9 mouse cellular contexts compared by ENCODE assay signal in genomic region chr17:45565103-45565502, GRCm38 (mm10). TPM values are rescaled to one million over a fixed set of nuclear protein-coding genes. Genes with fewer than 3 reads are reported as not detected.
A peak's percentile ranks its signal among the peaks of the same experiment; 100 is the strongest.
DNase-seq lines count a peak whose midpoint lies in the region; ATAC-seq and TF ChIP-seq lines count a peak whose summit lies in the region.
"Had no signal": no experiment of that assay in that cellular context is flagged by ENCODE, and none has a peak within 500 bp of the region (broad histone marks: within the 10 kb centered on the region; RNA-seq: fewer than 3 reads in every experiment).

No protein-coding gene starts in this region.

- peaks cover 68% of the 10 kb centered on the region for H3K4me1 ChIP-seq in E14TG2a.4 (replicated peaks; ENCODE audit: low read depth, low read length)
- H3K4me1 ChIP-seq in hindbrain, embryonic 11.5 days (replicated peaks; ENCODE audit: control insufficient read depth, insufficient read depth, low read length), result peaks cover 3% of the 10 kb centered on the region; the same call in 1 of the 2 replicates
- H3K4me1 ChIP-seq in lung, postnatal 0 days (ENCODE audit: insufficient read depth, low read depth, low read length), result peaks cover 8% of the 10 kb centered on the region; the same call in 1 of the 2 replicates

- no peak for TF ChIP-seq EP300 in lung, postnatal 0 days (IDR thresholded peaks at IDR 0.05)

- H3K4me3 ChIP-seq in C2C12 (ENCODE audit: insufficient read depth, poor library complexity, severe bottlenecking) (peak overlapping the region; percentile 69), E14TG2a.4 (replicated peaks; ENCODE audit: low read length) (peak overlapping the region; percentile 98), macrophage (ENCODE audit: inconsistent target) (peak overlapping the region; percentile 73; the same call in 1 of the 2 replicates)
- peak overlapping the region; percentile 68 for H3K4me3 ChIP-seq in hindbrain, embryonic 11.5 days (ENCODE audit: low read depth, low read length)
- no peak overlapping the region for H3K4me3 ChIP-seq in lung, postnatal 0 days (ENCODE audit: low read depth, low read length)

- H3K27ac ChIP-seq in hindbrain, embryonic 11.5 days (ENCODE audit: low read depth, low read length), result no peak overlapping the region; the same call in 1 of the 2 replicates
- H3K27ac ChIP-seq in macrophage, result 0 out of 2 replicates have a peak overlapping the region, but pooled peaks have one; percentile 34
- no peak overlapping the region for H3K27ac ChIP-seq in lung, postnatal 0 days (ENCODE audit: low read length)

- no peak for TF ChIP-seq CTCF in C2C12 (IDR thresholded peaks at IDR 0.05; ENCODE audit: control insufficient read depth, insufficient read depth, insufficient read length)
- no peak for TF ChIP-seq CTCF in E14TG2a.4 (conservative IDR thresholded peaks at IDR 0.05; ENCODE audit: low read length)
- no peak for TF ChIP-seq CTCF in lung, postnatal 0 days (IDR thresholded peaks at IDR 0.05)

- peak overlapping the region; percentile 83 for H3K4me2 ChIP-seq in hindbrain, embryonic 11.5 days (replicated peaks; ENCODE audit: low read depth, low read length)
- H3K4me2 ChIP-seq in lung, postnatal 0 days (replicated peaks; ENCODE audit: low read depth, low read length), result no peak overlapping the region

- H3K79me2 ChIP-seq in C2C12 (ENCODE audit: control insufficient read depth, insufficient read depth) (peaks cover 39% of the 10 kb centered on the region), macrophage (ENCODE audit: inconsistent target) (peaks cover 24% of the 10 kb centered on the region)

- DNase-seq in hindbrain, embryonic 11.5 days (ENCODE audit: low spot score), result no peak
- no peak for DNase-seq in spleen, postnatal 10 days (ENCODE audit: low spot score in 2 of 2)
- DNase-seq in urinary bladder, postnatal 4 days (ENCODE audit: low spot score in 2 of 2), result no peak
- no peak for DNase-seq in lung, postnatal 0 days (ENCODE audit: low spot score)
- DNase-seq: lung, postnatal 14 days; thymus, postnatal 14 days had no signal

- H3K79me3 ChIP-seq in C2C12 (ENCODE audit: low read depth), result peaks cover 27% of the 10 kb centered on the region

- H3ac ChIP-seq in C2C12 (ENCODE audit: control insufficient read depth, insufficient read length, low read depth), result peak overlapping the region; percentile 88

- H3K36me3 ChIP-seq in C2C12 (ENCODE audit: control insufficient read depth, insufficient read depth) (peaks cover 50% of the 10 kb centered on the region), E14TG2a.4 (ENCODE audit: insufficient read depth, low read length) (peaks cover 64% of the 10 kb centered on the region), macrophage (ENCODE audit: inconsistent target) (peaks cover 49% of the 10 kb centered on the region)
- peaks cover 9% of the 10 kb centered on the region for H3K36me3 ChIP-seq in hindbrain, embryonic 11.5 days (ENCODE audit: control insufficient read depth, insufficient read depth, low read length)
- peaks cover 32% of the 10 kb centered on the region for H3K36me3 ChIP-seq in lung, postnatal 0 days (ENCODE audit: insufficient read depth, low read length)

- H3K27me3 ChIP-seq in C2C12 (ENCODE audit: control insufficient read depth, insufficient read depth, insufficient read length), result no peaks in the 10 kb centered on the region
- no peaks in the 10 kb centered on the region for H3K27me3 ChIP-seq in E14TG2a.4 (ENCODE audit: insufficient read depth, low read length)
- H3K27me3 ChIP-seq in hindbrain, embryonic 11.5 days (ENCODE audit: control insufficient read depth, insufficient read depth, low read length), result no peaks in the 10 kb centered on the region
- H3K27me3 ChIP-seq in lung, postnatal 0 days (replicated peaks; ENCODE audit: insufficient read depth, low read length), result no peaks in the 10 kb centered on the region

- peaks cover 24% of the 10 kb centered on the region; the same call in 1 of the 2 replicates for H3K9me3 ChIP-seq in E14TG2a.4 (ENCODE audit: low read length)
- no peaks in the 10 kb centered on the region for H3K9me3 ChIP-seq in hindbrain, embryonic 11.5 days (ENCODE audit: control insufficient read depth, low read length)
- no peaks in the 10 kb centered on the region for H3K9me3 ChIP-seq in lung, postnatal 0 days (ENCODE audit: low read length)

- WGBS in hindbrain, embryonic 11.5 days, result 94% methylated on average over 11 of the region's 11 CpGs
- WGBS in macrophage (ENCODE audit: missing documents), result 94% methylated on average over 11 of the region's 11 CpGs
- 93% methylated on average over 11 of the region's 11 CpGs for WGBS in lung, postnatal 0 days

- peak overlapping the region; percentile 78 for H3K9ac ChIP-seq in hindbrain, embryonic 11.5 days (ENCODE audit: low read depth, low read length)
- no peak overlapping the region; the same call in 1 of the 2 replicates for H3K9ac ChIP-seq in lung, postnatal 0 days (replicated peaks; ENCODE audit: low read depth)

- no peak for ATAC-seq in hindbrain, embryonic 11.5 days (ENCODE audit: low FRiP score)
- ATAC-seq in lung, postnatal 0 days, result no peak

TF ChIP-seq in C2C12, 6 proteins besides CTCF, POLR2A, EP300 and RAD21:
- TF ChIP-seq MYOD1 (IDR thresholded peaks at IDR 0.05; ENCODE audit: control insufficient read depth, insufficient read length, low read depth) (no peak), CEBPB (IDR thresholded peaks at IDR 0.05; ENCODE audit: low read depth) (no peak), USF1 (IDR thresholded peaks at IDR 0.05; ENCODE audit: low read depth) (no peak), FOSL1 (IDR thresholded peaks at IDR 0.05; ENCODE audit: insufficient read depth, low read length, poor library complexity, severe bottlenecking) (no peak), MYOG (IDR thresholded peaks at IDR 0.05; ENCODE audit: control insufficient read depth, extremely low read depth, insufficient read length) (no peak), MAX (IDR thresholded peaks at IDR 0.05) (no peak)

RNA-seq across cellular contexts. Expression of gene Slc35b2, which starts 1.4 kb away (rescaled TPM):
- polyA plus RNA-seq in C2C12 (2012; fragmentation: generic; extraction: Trizol), result 131 TPM
- 89.9 and 91.5 TPM in 2 replicates for polyA plus RNA-seq in hindbrain, embryonic 11.5 days (2014; fragmentation: Nextera tagmentation; extraction: Ambion mirVana)
- 100 to 1,000 TPM in 12 of 26 experiments, 10 to 100 TPM in 14; 21.2 to 410 (median 74.1) TPM for total RNA-seq in macrophage (2018; cell fraction: chromatin; rRNA removed)
- total RNA-seq in macrophage (2018; cell fraction: cytosol; rRNA removed), result 10 to 100 TPM; 41.0 to 71.6 (median 56.5) TPM
- total RNA-seq in macrophage (2018; cell fraction: nucleus; rRNA removed), result 100 to 1,000 TPM in 13 of 26 experiments, 10 to 100 TPM in 13; 49.8 to 383 (median 91.4) TPM
- polyA plus RNA-seq in macrophage (2018), result 41.2 to 72.8 TPM (median 58.2 TPM) in 3 replicates
- 84.8 and 85.1 TPM in 2 replicates for polyA plus RNA-seq in lung, postnatal 0 days (2015; fragmentation: Nextera tagmentation; extraction: Ambion mirVana)

RNA-seq across cellular contexts. Expression of gene Hsp90ab1, which starts 8.0 kb away (rescaled TPM):
- polyA plus RNA-seq in C2C12 (2012; fragmentation: generic; extraction: Trizol) (2,021 TPM), macrophage (2018) (519 to 1,022 TPM (median 909 TPM) in 3 replicates)
- 1,644 and 1,674 TPM in 2 replicates for polyA plus RNA-seq in hindbrain, embryonic 11.5 days (2014; fragmentation: Nextera tagmentation; extraction: Ambion mirVana)
- 100 to 1,000 TPM in 24 of 26 experiments, 10 to 100 TPM in 2; 75.3 to 326 (median 157) TPM for total RNA-seq in macrophage (2018; cell fraction: chromatin; rRNA removed)
- 1,000 to 10,000 TPM in 1 of 26 experiments, 100 to 1,000 TPM in 25; 478 to 1,021 (median 622) TPM for total RNA-seq in macrophage (2018; cell fraction: cytosol; rRNA removed)
- 100 to 1,000 TPM; 134 to 740 (median 322) TPM for total RNA-seq in macrophage (2018; cell fraction: nucleus; rRNA removed)
- polyA plus RNA-seq in lung, postnatal 0 days (2015; fragmentation: Nextera tagmentation; extraction: Ambion mirVana), result 607 and 696 TPM in 2 replicates

RNA-seq across cellular contexts. Expression of gene Nfkbie, which starts 9.6 kb away (rescaled TPM):
- 5.3 TPM for polyA plus RNA-seq in C2C12 (2012; fragmentation: generic; extraction: Trizol)
- polyA plus RNA-seq in hindbrain, embryonic 11.5 days (2014; fragmentation: Nextera tagmentation; extraction: Ambion mirVana), result 5.6 and 9.0 TPM in 2 replicates
- total RNA-seq in macrophage (2018; cell fraction: chromatin; rRNA removed), result 100 to 1,000 TPM in 18 of 26 experiments, 10 to 100 TPM in 8; 11.3 to 677 (median 279) TPM
- total RNA-seq in macrophage (2018; cell fraction: cytosol; rRNA removed), result 100 to 1,000 TPM in 8 of 26 experiments, 10 to 100 TPM in 16, 1 to 10 TPM in 2; 7.9 to 269 (median 43.5) TPM
- total RNA-seq in macrophage (2018; cell fraction: nucleus; rRNA removed), result 100 to 1,000 TPM in 19 of 26 experiments, 10 to 100 TPM in 6, 1 to 10 TPM in 1; 9.8 to 645 (median 296) TPM
- polyA plus RNA-seq in macrophage (2018), result 5.5 to 11.3 TPM (median 9.9 TPM) in 3 replicates
- 2.4 and 5.0 TPM in 2 replicates for polyA plus RNA-seq in lung, postnatal 0 days (2015; fragmentation: Nextera tagmentation; extraction: Ambion mirVana)

RNA-seq across cellular contexts. Expression of gene Tmem151b, which starts 15.6 kb away (rescaled TPM):
- polyA plus RNA-seq in C2C12 (2012; fragmentation: generic; extraction: Trizol) (1.2 TPM), macrophage (2018) (0.03 TPM in 1 of 3 replicates, not detected in the others)
- 4.7 and 5.6 TPM in 2 replicates for polyA plus RNA-seq in hindbrain, embryonic 11.5 days (2014; fragmentation: Nextera tagmentation; extraction: Ambion mirVana)
- under 1 TPM in 2 of 26 experiments, not detected in 24; 0.13 to 0.20 TPM for total RNA-seq in macrophage (2018; cell fraction: chromatin; rRNA removed)
- not detected for total RNA-seq in macrophage (2018; cell fraction: cytosol; rRNA removed)
- total RNA-seq in macrophage (2018; cell fraction: nucleus; rRNA removed), result under 1 TPM in 2 of 26 experiments, not detected in 24; 0.12 to 0.20 TPM
- 0.07 and 0.12 TPM in 2 replicates for polyA plus RNA-seq in lung, postnatal 0 days (2015; fragmentation: Nextera tagmentation; extraction: Ambion mirVana)

RNA-seq across cellular contexts. Expression of gene Slc29a1, which starts 34.3 kb away (rescaled TPM):
- 264 TPM for polyA plus RNA-seq in C2C12 (2012; fragmentation: generic; extraction: Trizol)
- 48.0 and 50.8 TPM in 2 replicates for polyA plus RNA-seq in hindbrain, embryonic 11.5 days (2014; fragmentation: Nextera tagmentation; extraction: Ambion mirVana)
- total RNA-seq in macrophage (2018; cell fraction: chromatin; rRNA removed), result 100 to 1,000 TPM in 1 of 26 experiments, 10 to 100 TPM in 25; 14.6 to 121 (median 42.6) TPM
- total RNA-seq in macrophage (2018; cell fraction: cytosol; rRNA removed), result 10 to 100 TPM; 33.8 to 79.3 (median 46.1) TPM
- total RNA-seq in macrophage (2018; cell fraction: nucleus; rRNA removed), result 100 to 1,000 TPM in 2 of 26 experiments, 10 to 100 TPM in 24; 34.5 to 101 (median 54.4) TPM
- polyA plus RNA-seq in macrophage (2018), result 69.7 to 95.8 TPM (median 74.1 TPM) in 3 replicates
- polyA plus RNA-seq in lung, postnatal 0 days (2015; fragmentation: Nextera tagmentation; extraction: Ambion mirVana), result 99.8 and 120 TPM in 2 replicates
